Mouse (Mus musculus): ENCODE data around the gene Cfap161.

Cfap161 gene

GRCm38 (mm10) chr7:83794705-83795104 is at the start of gene Cfap161:
Gene Cfap161, minus strand, starts transcription at chr7:83794880.
- DNase-seq: peak; percentile 62

DNA sequence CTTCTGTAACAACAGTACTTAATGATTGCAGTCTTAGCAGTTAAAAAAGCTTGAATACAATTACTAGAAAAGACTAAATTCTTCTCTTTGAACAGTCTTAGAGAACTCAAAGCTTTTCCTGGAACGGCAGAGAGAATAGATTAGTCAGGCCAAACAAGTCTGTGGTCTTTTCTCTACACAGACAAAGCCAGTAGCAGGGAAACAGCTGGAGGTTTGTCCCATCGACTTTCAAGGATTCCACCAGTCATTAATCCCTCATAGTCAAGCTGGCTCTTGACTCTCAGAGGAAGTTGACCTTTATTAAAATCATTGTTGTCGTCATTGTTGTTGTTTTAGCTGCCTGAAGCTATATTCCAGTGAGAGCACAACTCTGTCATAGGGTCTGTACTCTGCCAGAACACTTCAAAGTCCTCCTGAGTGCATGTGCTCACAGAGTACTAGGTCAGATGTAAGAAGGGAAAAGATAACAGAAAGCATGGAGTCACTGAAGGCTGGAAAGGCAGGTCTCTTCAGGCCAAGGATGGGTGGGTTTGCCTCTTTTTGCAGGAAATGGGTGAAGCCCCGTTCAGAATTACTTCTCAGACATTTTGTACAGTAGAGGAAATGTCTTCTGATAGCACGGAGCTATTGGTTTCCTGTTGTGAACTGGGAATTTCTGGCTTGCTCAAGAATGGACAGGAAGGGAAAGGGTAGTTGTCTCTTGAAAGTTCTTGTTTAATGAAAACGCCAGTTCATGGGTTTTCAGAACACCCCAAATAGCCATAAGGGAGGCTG is 48.0 kb upstream of the Cfap161 start:
- DNase-seq: no peak

- no peak for DNase-seq
These were observed 45.4 kb upstream of the Cfap161 start for GRCm38 (mm10) chr7:83840076-83840475.

- DNase-seq: no peak
These were observed 44.0 kb upstream of the Cfap161 start for GRCm38 (mm10) chr7:83838525-83839224.

DNA sequence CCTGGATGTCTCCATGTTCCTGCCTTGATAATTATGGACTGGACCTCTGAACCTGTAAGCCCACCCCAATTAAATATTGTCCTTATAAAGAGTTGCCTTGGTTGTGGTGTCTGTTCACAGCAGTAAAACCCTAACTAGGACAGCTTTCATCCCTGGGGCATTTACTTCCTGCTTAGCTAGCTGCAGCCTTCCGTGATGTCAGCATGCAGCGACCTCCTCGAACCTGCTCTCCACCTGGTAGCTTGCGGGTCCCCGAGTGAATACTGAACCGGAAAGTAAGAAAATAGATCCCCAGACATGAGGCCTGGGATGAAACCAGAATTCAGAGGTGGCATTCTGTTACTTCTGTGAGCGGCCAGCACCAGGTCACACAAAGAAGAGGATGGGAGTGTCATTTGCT is 34.7 kb upstream of the Cfap161 start:
- no peak for DNase-seq

DNA sequence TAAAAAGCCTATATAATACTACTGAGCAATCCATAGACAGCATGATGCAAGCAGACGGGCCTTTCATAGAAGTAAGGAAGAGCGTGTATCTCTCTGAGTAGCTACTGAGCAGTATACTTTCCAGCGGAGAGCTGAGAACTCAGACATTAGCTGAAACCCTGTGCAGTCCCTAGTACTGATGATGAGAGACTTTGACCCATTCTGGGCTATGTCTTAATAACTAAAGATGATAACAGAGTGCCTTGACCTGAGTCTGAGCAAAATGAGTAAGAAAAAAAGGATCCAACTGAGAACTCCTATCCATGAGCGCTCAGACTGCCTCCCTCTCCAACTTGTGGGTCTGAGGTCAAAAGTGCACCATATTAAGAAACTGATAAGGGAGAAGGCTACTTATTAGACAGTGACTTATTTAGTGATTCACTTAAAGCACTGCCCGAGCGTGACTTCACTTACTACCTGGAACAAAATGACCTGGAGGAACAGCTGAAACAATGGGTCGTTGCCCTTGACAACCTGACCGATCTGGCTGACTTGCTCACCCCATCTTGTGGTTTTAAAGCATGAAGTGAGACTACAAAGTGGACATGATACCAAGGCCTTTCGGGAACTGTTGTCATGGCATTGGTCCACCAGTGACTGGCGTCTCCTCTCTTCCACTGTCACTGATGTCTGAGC is 32.9 kb upstream of the Cfap161 start:
- peak; percentile 9 for DNase-seq

DNA sequence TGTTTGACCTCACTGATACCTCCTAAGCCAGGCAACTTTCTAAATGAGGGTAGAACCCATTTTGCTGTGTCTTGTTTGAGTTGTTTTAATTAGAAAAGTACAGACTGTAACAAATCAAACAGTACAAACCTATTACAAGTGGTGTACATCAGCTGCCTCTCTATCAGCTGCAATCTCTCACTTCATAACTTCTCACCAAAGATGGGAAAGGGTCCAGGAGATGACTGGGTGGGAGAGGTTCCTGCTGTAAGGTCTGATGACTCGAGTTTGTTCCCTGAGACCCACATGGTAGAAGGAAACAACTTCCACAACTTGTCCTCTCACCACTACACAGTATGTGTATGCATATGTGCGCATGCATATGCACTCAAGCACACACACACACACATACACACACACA is 32.1 kb upstream of the Cfap161 start:
- DNase-seq: peak; percentile 41

DNA sequence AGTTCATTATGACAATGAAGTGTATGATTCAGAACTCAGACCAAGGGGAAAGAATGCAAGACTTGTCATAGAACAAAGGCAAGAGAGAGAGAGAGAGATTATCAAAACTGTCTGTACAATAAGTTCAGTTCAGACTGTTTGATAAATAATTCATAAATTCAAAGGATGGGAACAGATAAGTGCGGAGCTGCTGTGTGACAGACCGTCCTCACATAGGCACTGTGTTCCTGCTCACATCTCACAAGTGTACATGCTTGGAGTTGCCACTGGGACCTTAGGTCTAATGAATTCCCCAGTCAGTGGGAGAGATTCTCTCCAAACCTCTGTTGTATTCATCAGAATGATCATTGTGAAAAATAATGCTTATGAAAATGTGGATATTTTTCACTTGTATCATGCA is 27.3 kb upstream of the Cfap161 start:
- no peak for DNase-seq

- no peak for DNase-seq
These were observed 22.2 kb upstream of the Cfap161 start for GRCm38 (mm10) chr7:83816886-83817285.

DNA sequence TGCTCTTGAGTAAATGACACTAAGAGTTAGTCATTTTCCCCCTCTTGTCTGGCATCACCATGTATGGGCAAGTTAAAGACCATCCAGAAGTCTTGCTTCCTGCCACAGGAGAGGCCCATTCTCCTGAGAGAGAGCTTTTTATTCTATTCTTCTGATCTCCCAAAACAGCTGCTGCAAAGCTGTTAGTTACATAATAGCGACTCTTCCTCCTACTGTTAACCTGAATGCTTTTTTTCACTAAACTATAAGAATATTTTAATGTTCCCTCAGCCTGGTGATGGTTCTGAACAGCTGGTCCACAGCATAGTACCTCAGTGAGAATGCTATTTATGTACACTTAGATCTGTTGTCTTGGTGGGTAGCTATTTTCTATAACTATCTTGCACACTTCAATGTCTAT is 21.0 kb upstream of the Cfap161 start:
- no peak for DNase-seq

GRCm38 (mm10) chr7:83813993-83814392 is 19.3 kb upstream of the Cfap161 start:
- DNase-seq: peak; percentile 60

DNA sequence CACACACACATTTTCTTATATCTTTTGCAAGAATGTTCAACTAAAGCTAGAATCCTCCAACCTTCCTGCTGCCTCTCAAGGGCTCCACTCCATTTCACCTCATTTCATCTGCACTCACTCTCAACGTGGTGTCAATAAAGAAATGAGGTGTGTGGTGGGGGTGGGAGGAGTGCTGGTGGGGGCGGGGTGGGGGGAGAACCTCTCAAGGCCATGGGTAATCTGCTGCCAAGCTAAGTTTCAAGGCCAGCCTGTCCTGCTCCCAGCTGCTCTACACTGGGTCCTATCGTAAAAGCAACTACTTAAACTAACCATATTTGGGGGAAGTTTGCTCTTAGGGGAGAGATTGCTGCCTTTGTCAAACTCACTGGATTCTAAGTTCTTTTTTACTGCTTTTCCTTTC is 18.8 kb upstream of the Cfap161 start:
- DNase-seq: no peak

- no peak for DNase-seq
These were observed 18.3 kb upstream of the Cfap161 start for GRCm38 (mm10) chr7:83813016-83813415.

DNA sequence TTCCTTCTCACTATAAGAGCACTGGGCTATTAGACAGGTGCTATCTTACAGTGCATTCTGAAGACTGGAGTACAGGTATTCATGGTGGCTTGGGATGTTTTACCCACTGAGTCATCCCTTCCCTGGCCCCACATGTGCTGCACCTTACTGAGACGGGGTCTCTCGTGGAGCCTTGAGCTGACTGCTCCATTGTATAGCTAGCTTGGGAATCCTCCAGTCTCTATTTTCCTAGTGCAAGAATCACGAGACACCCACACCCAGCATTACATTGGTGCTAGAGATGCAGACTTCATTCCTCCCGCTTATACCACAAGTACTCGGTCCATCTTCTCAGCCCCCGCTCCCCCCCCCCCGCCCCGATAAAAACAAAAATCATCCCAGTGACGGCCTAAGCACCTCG is 17.9 kb upstream of the Cfap161 start:
- DNase-seq: no peak

DNA sequence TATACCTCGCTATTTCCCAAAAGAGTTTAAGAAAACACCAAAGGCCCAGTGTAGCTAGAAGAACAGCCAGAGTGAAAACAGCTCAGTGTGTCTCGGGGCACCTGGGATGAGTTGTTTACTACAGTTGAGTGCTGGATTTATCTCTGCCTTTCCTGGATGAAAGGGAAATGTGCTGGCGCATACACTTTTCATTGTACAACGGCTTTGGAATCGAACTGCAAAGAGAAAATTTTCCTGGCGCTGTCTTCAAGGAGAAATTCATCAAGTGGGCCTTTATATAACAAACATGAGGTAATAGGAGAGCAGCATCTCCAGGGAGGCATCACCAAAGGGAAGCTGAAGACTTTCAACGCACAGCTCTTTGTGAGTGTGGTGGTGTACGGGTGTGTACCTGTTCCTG is 17.2 kb upstream of the Cfap161 start:
- peak; percentile 41 for DNase-seq

- no peak for DNase-seq
These were observed 16.8 kb upstream of the Cfap161 start for GRCm38 (mm10) chr7:83811461-83811860.

DNA sequence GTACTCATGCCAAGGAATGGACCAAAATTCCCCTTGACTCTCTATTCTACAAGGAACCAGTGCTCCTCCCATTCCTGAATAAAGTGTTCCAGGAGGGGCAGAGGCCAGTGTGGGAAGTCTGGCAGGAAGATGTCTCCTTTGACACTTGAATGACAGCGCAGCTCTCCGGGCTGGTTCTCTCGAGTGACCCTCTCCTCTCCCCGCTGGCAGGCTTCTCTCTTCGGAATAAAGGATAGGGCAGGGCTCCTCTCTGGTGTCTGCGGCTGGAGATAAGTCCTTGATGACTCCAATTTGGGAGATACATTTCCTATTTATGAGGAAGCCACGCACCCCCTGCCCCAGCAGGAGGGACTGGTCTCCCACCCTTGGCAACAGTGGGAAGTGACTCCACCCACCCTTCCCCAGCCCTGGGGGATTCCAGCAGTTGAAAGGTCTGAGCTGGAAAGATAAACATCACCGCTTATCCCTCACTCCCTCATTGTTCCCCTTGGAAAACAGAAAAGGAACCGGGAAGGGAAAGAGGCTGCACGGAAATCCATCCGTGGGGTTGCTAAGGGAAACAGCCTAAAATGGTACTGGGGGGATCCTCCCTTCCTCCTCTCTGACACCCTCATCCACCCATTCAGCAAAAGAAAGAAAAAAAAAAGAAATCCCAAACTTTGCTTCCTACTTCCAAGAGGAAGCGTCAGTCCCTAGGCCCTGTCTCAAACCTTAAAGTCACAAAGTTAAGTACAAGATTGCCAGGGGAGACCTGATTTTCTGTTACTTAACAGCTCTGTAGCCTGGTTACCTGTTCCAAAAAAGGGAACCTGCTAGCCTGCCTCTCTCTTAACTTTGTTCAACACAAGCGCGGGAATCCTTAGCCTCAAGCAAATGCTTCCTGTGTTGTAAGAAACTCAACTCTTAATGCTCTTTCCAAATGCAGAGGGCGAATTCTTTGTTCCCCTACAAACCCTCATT is 15.7 kb upstream of the Cfap161 start:
- DNase-seq: peak; percentile 77

GRCm38 (mm10) chr7:83809715-83810114 is 15.0 kb upstream of the Cfap161 start:
- DNase-seq: peak; percentile 19

DNA sequence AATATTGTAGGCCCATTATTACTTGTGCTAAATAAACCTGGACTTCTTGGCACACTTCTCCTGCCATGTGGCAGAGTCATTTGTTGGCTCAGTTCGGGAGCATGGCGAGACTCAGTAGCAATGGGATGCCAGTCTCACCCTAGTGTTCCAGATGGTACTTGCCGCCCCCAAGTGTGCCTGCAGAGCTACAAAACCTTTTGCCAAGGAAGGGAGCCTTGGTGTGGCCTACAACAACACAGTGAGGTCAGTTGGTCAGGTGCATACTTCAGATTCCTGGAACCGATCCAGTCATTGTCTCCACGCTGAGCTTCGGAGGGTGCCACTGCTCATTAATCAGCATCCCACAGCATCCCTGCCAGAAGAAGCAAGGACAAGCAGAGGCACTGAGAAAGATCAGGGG is 14.4 kb upstream of the Cfap161 start:
- DNase-seq: peak; percentile 73

DNA sequence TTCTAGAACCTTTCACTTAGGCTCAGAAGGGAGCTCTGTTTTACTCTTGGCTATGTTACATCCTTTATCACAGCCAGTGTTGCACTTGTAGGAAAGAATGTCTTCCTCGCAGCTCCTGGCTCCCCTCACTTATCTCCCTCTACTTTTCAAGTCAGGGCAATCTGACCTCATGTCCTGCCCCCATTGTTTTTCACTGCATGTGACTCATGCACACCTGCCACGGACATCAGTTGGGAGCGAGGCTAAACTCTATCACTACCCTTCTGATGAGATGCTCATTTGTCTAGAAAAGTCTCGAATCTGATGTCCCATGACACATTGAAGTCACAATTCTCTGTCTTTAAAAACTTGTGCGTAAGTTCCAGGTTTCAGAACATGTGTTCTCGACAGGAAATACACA is 12.3 kb upstream of the Cfap161 start:
- no peak for DNase-seq

- no peak for DNase-seq
These were observed 9.1 kb upstream of the Cfap161 start for GRCm38 (mm10) chr7:83803777-83804176.

DNA sequence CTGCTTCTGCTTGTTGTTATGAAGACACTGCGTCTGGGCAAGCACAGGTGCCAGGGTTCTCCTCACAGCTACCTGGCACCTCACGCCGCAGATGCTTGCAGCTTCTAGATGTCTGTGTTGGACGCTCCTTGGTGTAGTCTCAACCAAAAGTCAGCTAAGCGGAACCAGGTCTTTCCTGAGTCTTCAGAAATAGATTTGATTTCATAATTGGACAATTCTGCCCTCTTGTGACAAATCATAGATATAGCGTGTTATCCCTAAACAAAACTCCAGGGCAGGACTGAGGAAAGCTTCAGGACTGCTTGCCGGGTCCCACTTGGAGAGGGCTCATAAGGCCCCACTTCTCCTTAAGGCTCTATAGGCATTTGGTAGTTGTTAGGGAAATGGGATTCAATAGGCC is 7.8 kb upstream of the Cfap161 start:
- peak; percentile 69 for DNase-seq

GRCm38 (mm10) chr7:83802007-83802406 is 7.3 kb upstream of the Cfap161 start:
- DNase-seq: no peak
